Mouse (Mus musculus) CH12.LX (cell line): ENCODE measurements around the gene Cebpe. TPM values are rescaled to one million over a fixed set of nuclear protein-coding genes. Genes with fewer than 3 reads are reported as not detected.

Experiments
- DNase-seq: peaks from one replicate; pipeline ENCODE4 v3.0.0-alpha.2; 2013; ENCODE audit errors: extremely low read depth
- H3K27ac ChIP-seq: 2 replicates; pipeline ENCODE4 v1.5.1; 2012; ENCODE audit warnings: low read depth, mild to moderate bottlenecking, control low read depth, moderate library complexity; ENCODE audit not compliant: insufficient read depth
- H3K27me3 ChIP-seq: replicated peaks from 2 replicates; pipeline ENCODE3; 2012; ENCODE audit warnings: inconsistent platforms
- H3K36me3 ChIP-seq, 2 experiments: replicated peaks in 1 of 2; 2 replicates each; pipeline versions ENCODE3 to v1.6.1; 2012; ENCODE audit warnings: inconsistent platforms in 1 of 2, low read length in 1 of 2, mild to moderate bottlenecking in 1 of 2, mixed read lengths in 1 of 2, moderate library complexity in 1 of 2; ENCODE audit not compliant: control insufficient read depth in 1 of 2, insufficient read depth in 1 of 2
- H3K4me1 ChIP-seq, 2 experiments: 2 replicates each; pipeline ENCODE4 v1.6.1; 2012; ENCODE audit warnings: inconsistent platforms in 1 of 2, moderate library complexity in 1 of 2; ENCODE audit not compliant: insufficient read depth in 2 of 2, control insufficient read depth in 1 of 2
- H3K4me2 ChIP-seq: 2 replicates; pipeline ENCODE4 v1.6.1; 2012; ENCODE audit warnings: low read depth, mild to moderate bottlenecking, control low read depth; ENCODE audit not compliant: poor library complexity, insufficient read depth, severe bottlenecking
- H3K4me3 ChIP-seq, 3 experiments: fragments of 150-350 bp in 1 of 3; sonication (generic) in 1 of 3; replicated peaks in 1 of 3; 2 replicates each; pipeline versions ENCODE3 to v1.5.1; 2011 to 2012; ENCODE audit warnings: low read depth in 2 of 3, low read length in 2 of 3, mild to moderate bottlenecking in 2 of 3, moderate library complexity in 2 of 3, control low read depth in 1 of 3, improper control_type of control experiment in 1 of 3, inconsistent platforms in 1 of 3, mixed read lengths in 1 of 3; ENCODE audit not compliant: poor library complexity in 1 of 3
- H3K79me2 ChIP-seq: replicated peaks from 2 replicates; pipeline ENCODE4 v1.6.1; 2012; ENCODE audit warnings: mild to moderate bottlenecking, moderate library complexity; ENCODE audit not compliant: control insufficient read depth, poor library complexity, insufficient read depth, severe bottlenecking; ENCODE audit errors: extremely low read depth
- H3K9ac ChIP-seq: 2 replicates; pipeline ENCODE4 v1.6.1; 2012; ENCODE audit warnings: low read depth, mild to moderate bottlenecking, control low read depth, moderate library complexity; ENCODE audit not compliant: insufficient read depth
- H3K9me3 ChIP-seq: replicated peaks from 2 replicates; pipeline ENCODE3; 2012; ENCODE audit warnings: low read length, inconsistent platforms, mixed read lengths
- BHLHE40 ChIP-seq: IDR thresholded peaks from 2 replicates; pipeline ENCODE4 v1.6.1; 2011; ENCODE audit warnings: mild to moderate bottlenecking, low read depth, low read length, improper control_type of control experiment
- CHD2 ChIP-seq: IDR thresholded peaks from 2 replicates; pipeline ENCODE4 v1.6.1; 2011; ENCODE audit warnings: low read length, improper control_type of control experiment
- CTCF ChIP-seq, 2 experiments: IDR thresholded peaks in 1 of 2; conservative IDR thresholded peaks in 1 of 2; 2 replicates each; pipeline ENCODE4 v1.5.1; 2011 to 2012; ENCODE audit warnings: low read depth in 2 of 2, low read length in 2 of 2, improper control_type of control experiment in 1 of 2, inconsistent platforms in 1 of 2, mild to moderate bottlenecking in 1 of 2, moderate library complexity in 1 of 2
- E2F4 ChIP-seq: IDR thresholded peaks from 2 replicates; pipeline ENCODE4 v1.6.1; 2011; ENCODE audit warnings: low read depth, low read length, improper control_type of control experiment; ENCODE audit not compliant: insufficient replicate concordance
- ELF1 ChIP-seq: IDR thresholded peaks from 2 replicates; pipeline ENCODE4 v1.6.1; 2014; ENCODE audit warnings: low read depth, mild to moderate bottlenecking, inconsistent platforms, low read length, improper control_type of control experiment
- EP300 ChIP-seq: IDR thresholded peaks from 2 replicates; pipeline ENCODE4 v1.6.1; 2011; ENCODE audit warnings: low read length, improper control_type of control experiment
- GABPA ChIP-seq: IDR thresholded peaks from 2 replicates; pipeline ENCODE4 v1.6.1; 2012; ENCODE audit warnings: low read depth, low read length, improper control_type of control experiment, inconsistent platforms; ENCODE audit not compliant: insufficient replicate concordance
- IRF4 ChIP-seq: IDR thresholded peaks from 2 replicates; pipeline ENCODE4 v1.6.1; 2014; ENCODE audit warnings: low read depth, mild to moderate bottlenecking, inconsistent platforms, low read length, improper control_type of control experiment
- MAX ChIP-seq: IDR thresholded peaks from 2 replicates; pipeline ENCODE4 v1.6.1; 2011; ENCODE audit warnings: low read length, improper control_type of control experiment
- MEF2A ChIP-seq: IDR thresholded peaks from 2 replicates; pipeline ENCODE4 v1.6.1; 2014; ENCODE audit warnings: low read depth, mild to moderate bottlenecking, inconsistent platforms, low read length, improper control_type of control experiment, borderline replicate concordance
- MXI1 ChIP-seq: IDR thresholded peaks from 2 replicates; pipeline ENCODE4 v1.6.1; 2011; ENCODE audit warnings: mild to moderate bottlenecking, low read depth, low read length, improper control_type of control experiment
- NRF1 ChIP-seq: IDR thresholded peaks from 2 replicates; pipeline ENCODE4 v1.6.1; 2014; ENCODE audit warnings: low read depth, mild to moderate bottlenecking, inconsistent platforms, low read length, improper control_type of control experiment, moderate library complexity
- POLR2A ChIP-seq: IDR thresholded peaks from 2 replicates; pipeline ENCODE4 v1.6.1; 2011; ENCODE audit warnings: low read depth, mild to moderate bottlenecking, improper control_type of control experiment, low read length
- POLR2AphosphoS2 ChIP-seq: IDR thresholded peaks from 2 replicates; pipeline ENCODE4 v1.6.1; 2011; ENCODE audit warnings: low read depth, low read length, improper control_type of control experiment
- RAD21 ChIP-seq: IDR thresholded peaks from 2 replicates; pipeline ENCODE4 v1.6.1; 2011; ENCODE audit warnings: low read depth, mild to moderate bottlenecking, low read length, improper control_type of control experiment, moderate library complexity
- RCOR1 ChIP-seq: conservative IDR thresholded peaks from 2 replicates; pipeline ENCODE4 v1.6.1; 2012; ENCODE audit warnings: low read depth, mild to moderate bottlenecking, inconsistent platforms, low read length, improper control_type of control experiment
- SIN3A ChIP-seq: IDR thresholded peaks from 2 replicates; pipeline ENCODE4 v1.6.1; 2012; ENCODE audit warnings: low read length, improper control_type of control experiment, inconsistent platforms
- SMC3 ChIP-seq: IDR thresholded peaks from 2 replicates; pipeline ENCODE4 v1.6.1; 2011; ENCODE audit warnings: low read depth, low read length, improper control_type of control experiment
- TBP ChIP-seq: conservative IDR thresholded peaks from 2 replicates; pipeline ENCODE4 v1.6.1; 2011; ENCODE audit warnings: low read depth, low read length, improper control_type of control experiment
- TCF12 ChIP-seq: IDR thresholded peaks from 2 replicates; pipeline ENCODE4 v1.6.1; 2014; ENCODE audit warnings: low read depth, mild to moderate bottlenecking, inconsistent platforms, low read length, improper control_type of control experiment
- UBTF ChIP-seq: IDR thresholded peaks from 2 replicates; pipeline ENCODE4 v1.6.1; 2012; ENCODE audit warnings: low read depth, mild to moderate bottlenecking, inconsistent platforms, low read length, improper control_type of control experiment, moderate library complexity
- ZKSCAN1 ChIP-seq: IDR thresholded peaks from 2 replicates; pipeline ENCODE4 v1.6.1; 2012; ENCODE audit warnings: low read depth, inconsistent platforms, low read length, improper control_type of control experiment, borderline replicate concordance
- ZNF384 ChIP-seq: IDR thresholded peaks from 2 replicates; pipeline ENCODE4 v1.6.1; 2012; ENCODE audit warnings: low read depth, low read length, improper control_type of control experiment, inconsistent platforms
- dilution Hi-C: fragments of 300-500 bp; cut with MboI; formaldehyde crosslinking; loops from 2 replicates; pipeline ENCODE4 v1.14.3; 2020; ENCODE audit warnings: low sequenced_read_pairs; ENCODE audit not compliant: extremely low pct_unique_long_range_greater_than_20kb, extremely low pct_ligation_motif_present
- in situ Hi-C: fragments of 300-500 bp; cut with MboI; formaldehyde crosslinking; loops from 3 replicates; pipeline ENCODE4 v1.14.3; 2019; ENCODE audit warnings: low sequenced_read_pairs, low pct_ligation_motif_present, low pct_unique_long_range_greater_than_20kb, mixed read lengths
- polyA plus RNA-seq: library from polyadenylated mRNA; unstranded; fragments of >175 nt; gene quantifications from 2 replicates; pipeline ENCODE4 v1.2.1, GENCODE M21; 2012; ENCODE audit warnings: low read depth; ENCODE audit not compliant: insufficient read length
- total RNA-seq, 2 experiments: library from RNA; depleted of rRNA; stranded (reverse); fragments of 300-350 nt in 1 of 2; fragments of >200 nt in 1 of 2; gene quantifications; 2 replicates each; pipeline ENCODE4 v1.2.3; 2012 to 2014

The Cebpe gene
- total and polyA plus RNA-seq, 3 experiments = 0.34 TPM; not detected in 2

DNA sequence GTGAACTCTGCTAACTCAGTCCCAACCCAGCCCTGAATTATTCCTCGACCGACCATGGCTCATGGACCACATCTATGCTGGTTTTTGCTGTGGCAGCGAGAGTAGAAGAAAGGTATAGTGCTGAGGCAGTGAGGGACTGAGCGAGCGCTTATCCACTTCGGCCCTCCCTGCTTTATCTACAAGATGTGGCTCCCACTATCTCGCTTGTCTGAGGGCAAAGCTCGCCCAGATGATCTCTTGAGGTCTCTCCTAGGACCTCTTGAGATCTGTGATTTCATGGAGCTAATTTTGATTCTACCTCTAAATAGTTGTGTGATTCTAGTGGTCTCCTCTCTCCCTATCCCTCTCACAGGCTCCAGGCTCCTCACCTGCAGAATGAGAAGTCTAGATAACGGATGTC lies 2.9 kb downstream of the Cebpe start:
- no peaks in the 10 kb centered on the region for H3K79me2 ChIP-seq
- H3K36me3 ChIP-seq = no peaks in the 10 kb centered on the region
- H3K4me1 ChIP-seq = peaks cover 11 to 42% of the 10 kb centered on the region in 2 experiments
- DNase-seq = no peak
- no peak overlapping the region for H3K9ac ChIP-seq
- no peaks in the 10 kb centered on the region for H3K27me3 ChIP-seq
- TF ChIP-seq UBTF = no peak
- TF ChIP-seq SMC3 = no peak
- no peak for TF ChIP-seq BHLHE40
- TF ChIP-seq ELF1 = no peak
- no peak for TF ChIP-seq E2F4
- no peak for TF ChIP-seq ZNF384
- TF ChIP-seq MEF2A = no peak
- TF ChIP-seq SIN3A = no peak
- no peak for TF ChIP-seq ZKSCAN1
- TF ChIP-seq MXI1 = no peak
- TF ChIP-seq CHD2 = no peak
- no peak overlapping the region for H3K4me3 ChIP-seq
- dilution Hi-C loops (no loop called here), in situ Hi-C loops (no loop called here)
- H3K4me2 ChIP-seq = no peak overlapping the region
- no peaks in the 10 kb centered on the region for H3K9me3 ChIP-seq
- H3K27ac ChIP-seq = no peak overlapping the region

DNA sequence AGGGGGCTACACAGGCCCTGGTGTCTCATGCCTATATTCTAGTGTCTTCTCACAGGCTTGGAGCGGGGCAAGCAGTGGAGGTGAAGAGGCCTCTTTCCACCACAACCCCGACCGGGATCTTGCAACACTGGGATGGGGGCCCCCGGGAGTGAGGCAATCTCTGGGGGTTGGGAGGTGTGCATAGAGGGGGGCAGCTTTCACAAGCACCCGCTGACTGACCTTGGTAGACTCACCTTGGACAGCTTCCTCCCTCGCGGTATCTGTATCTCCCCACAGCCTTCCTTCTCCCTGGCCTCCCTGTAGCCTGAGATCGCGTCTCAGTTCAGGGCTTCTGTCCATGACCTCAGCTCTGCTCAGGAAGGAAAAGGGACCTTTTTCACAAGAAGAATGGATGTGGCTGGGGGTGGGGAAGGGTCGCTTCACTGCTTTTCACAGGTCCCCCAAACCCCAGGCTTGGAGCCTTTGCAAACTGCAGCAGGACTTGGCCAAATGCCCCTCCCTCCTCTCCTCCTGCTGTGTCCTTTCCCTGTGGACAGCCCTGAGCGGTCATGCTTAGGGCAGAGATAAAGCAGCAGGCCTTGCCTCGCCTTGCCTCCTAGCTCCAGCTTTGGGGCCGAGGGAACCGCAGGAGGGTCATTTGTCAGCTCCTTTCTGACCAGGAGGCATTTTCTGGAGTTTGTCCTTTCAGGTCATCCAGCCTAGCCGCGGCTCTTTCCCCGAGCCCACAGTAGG lies 5.2 kb downstream of the Cebpe start:
- H3K79me2 ChIP-seq = no peaks in the 10 kb centered on the region
- no peaks in the 10 kb centered on the region for H3K9me3 ChIP-seq
- TF ChIP-seq MAX = no peak
- TF ChIP-seq TBP = no peak
- TF ChIP-seq POLR2A = no peak
- TF ChIP-seq POLR2AphosphoS2 = no peak
- TF ChIP-seq MEF2A = no peak
- TF ChIP-seq RCOR1 = no peak
- no peak for TF ChIP-seq UBTF
- no peak for TF ChIP-seq CTCF (conservative IDR thresholded peaks at IDR 0.05 in 1 of 2, IDR thresholded peaks at IDR 0.05 in 1 of 2; ENCODE audit: low read depth in 2 of 2, low read length in 2 of 2)
- TF ChIP-seq IRF4 = no peak
- TF ChIP-seq EP300 = no peak
- no peak for TF ChIP-seq GABPA
- TF ChIP-seq TCF12 = no peak
- no peak for TF ChIP-seq ELF1
- TF ChIP-seq NRF1 = no peak
- TF ChIP-seq RAD21 = no peak
- TF ChIP-seq CHD2 = no peak
- TF ChIP-seq ZKSCAN1 = no peak
- peaks cover 9 to 24% of the 10 kb centered on the region in 2 experiments for H3K4me1 ChIP-seq
- H3K27ac ChIP-seq = no peak overlapping the region
- H3K4me3 ChIP-seq = no peak overlapping the region
- H3K36me3 ChIP-seq = no peaks in the 10 kb centered on the region
- dilution Hi-C loops (no loop called here), in situ Hi-C loops (no loop called here)
- DNase-seq = no peak
- no peak overlapping the region for H3K9ac ChIP-seq
- H3K27me3 ChIP-seq = no peaks in the 10 kb centered on the region
- no peak overlapping the region for H3K4me2 ChIP-seq
